Mouse (Mus musculus): ENCODE measurements around the gene Ube2h. TPM values are rescaled to one million over a fixed set of nuclear protein-coding genes. Genes with fewer than 3 reads are reported as not detected.

Ube2h gene
- polyA plus RNA-seq, 1 experiment from 2014 or later: 60.5 TPM

DNA sequence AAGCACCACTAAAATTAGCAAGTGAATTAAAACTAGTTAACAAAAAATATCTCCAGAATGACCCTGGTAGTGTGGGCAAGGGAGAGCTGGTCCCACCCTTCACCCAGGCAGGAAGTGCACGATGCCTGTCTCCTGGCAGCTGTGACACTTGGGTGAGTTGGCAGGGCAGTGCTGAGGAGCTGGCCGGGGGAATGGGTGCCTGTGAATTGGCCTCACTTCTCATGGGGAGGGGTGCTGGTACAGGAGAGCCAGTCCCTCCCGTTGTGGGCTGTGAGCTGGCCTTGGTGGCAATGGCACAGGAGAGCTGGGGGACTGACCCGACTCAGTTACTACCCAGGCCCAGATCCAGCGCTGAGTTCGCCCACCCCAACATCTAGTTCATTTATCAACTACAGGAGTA is 16.4 kb downstream of the Ube2h start:
- H3K4me2 ChIP-seq (replicated peaks; ENCODE audit: low read depth, low read length): no peak overlapping the region
- no peak overlapping the region for H3K27ac ChIP-seq (ENCODE audit: low read length)
- peaks cover 33% of the 10 kb centered on the region for H3K36me3 ChIP-seq (ENCODE audit: control insufficient read depth, insufficient read depth, low read length)
- no peaks in the 10 kb centered on the region for H3K27me3 ChIP-seq (ENCODE audit: control insufficient read depth, insufficient read depth, low read length)
- WGBS: 93% methylated on average over 6 of the region's 6 CpGs
- H3K9me3 ChIP-seq (ENCODE audit: control insufficient read depth, low read depth, low read length): no peaks in the 10 kb centered on the region
- no peak overlapping the region for H3K9ac ChIP-seq (replicated peaks; ENCODE audit: low read depth, low read length)
- ATAC-seq (ENCODE audit: insufficient number of reproducible peaks, insufficient read depth, low FRiP score, low read depth): no peak
- H3K4me3 ChIP-seq (ENCODE audit: low read depth, low read length): no peak overlapping the region
- no peaks in the 10 kb centered on the region for H3K4me1 ChIP-seq (ENCODE audit: control insufficient read depth, insufficient read depth, low read length)

DNA sequence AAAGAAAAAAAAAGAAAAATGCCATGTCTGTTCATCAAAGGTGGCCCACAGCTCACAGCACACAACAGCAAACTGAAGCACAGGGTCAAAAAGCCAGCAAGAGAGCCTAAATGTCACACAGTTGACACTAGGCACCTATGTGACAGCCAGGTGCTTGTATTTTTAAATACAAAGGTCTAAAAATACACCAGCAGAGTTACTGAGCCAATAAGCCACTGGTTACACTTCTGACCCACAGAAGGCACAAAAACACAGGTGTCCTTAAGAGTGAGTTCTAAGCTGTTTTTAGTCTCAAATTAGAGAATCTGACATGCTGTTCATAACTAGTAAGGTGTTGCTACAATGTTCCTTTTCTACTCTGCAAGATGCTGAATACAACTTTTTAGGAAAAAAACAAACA is 17.7 kb downstream of the Ube2h start:
- peaks cover 34% of the 10 kb centered on the region for H3K36me3 ChIP-seq (ENCODE audit: control insufficient read depth, insufficient read depth, low read length)
- H3K27me3 ChIP-seq (ENCODE audit: control insufficient read depth, insufficient read depth, low read length): no peaks in the 10 kb centered on the region
- no peak overlapping the region for H3K27ac ChIP-seq (ENCODE audit: low read length)
- H3K4me3 ChIP-seq (ENCODE audit: low read depth, low read length): no peak overlapping the region
- no peak for ATAC-seq (ENCODE audit: insufficient number of reproducible peaks, insufficient read depth, low FRiP score, low read depth)
- H3K9ac ChIP-seq (replicated peaks; ENCODE audit: low read depth, low read length): no peak overlapping the region
- H3K4me2 ChIP-seq (replicated peaks; ENCODE audit: low read depth, low read length): no peak overlapping the region
- no peaks in the 10 kb centered on the region for H3K4me1 ChIP-seq (ENCODE audit: control insufficient read depth, insufficient read depth, low read length)
- H3K9me3 ChIP-seq (ENCODE audit: control insufficient read depth, low read depth, low read length): no peaks in the 10 kb centered on the region

DNA sequence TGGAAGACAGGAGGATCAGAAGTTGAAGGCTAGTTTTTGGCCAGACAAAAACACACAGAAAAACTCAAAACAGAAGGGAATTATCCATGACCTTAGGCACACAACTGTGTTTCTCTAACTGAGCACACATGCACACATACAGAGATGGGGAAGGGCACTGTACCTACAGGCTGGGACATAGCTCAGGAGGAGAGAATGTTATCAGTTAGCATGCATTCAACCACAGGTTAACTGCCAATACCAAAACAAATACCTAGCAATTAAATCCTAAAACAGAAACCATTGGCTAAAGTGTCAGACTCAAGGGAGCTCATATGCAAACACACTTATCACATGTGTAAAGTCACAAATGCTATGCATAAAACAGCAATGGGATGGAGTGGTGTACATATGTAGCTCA is 20.2 kb downstream of the Ube2h start:
- Histone ChIP-seq H3K36me3 (ENCODE audit: control insufficient read depth, insufficient read depth, low read length) (peaks cover 38% of the 10 kb centered on the region), H3K4me3 (ENCODE audit: low read depth, low read length) (no peak overlapping the region), H3K27me3 (ENCODE audit: control insufficient read depth, insufficient read depth, low read length) (no peaks in the 10 kb centered on the region), H3K4me2 (replicated peaks; ENCODE audit: low read depth, low read length) (no peak overlapping the region), H3K9ac (replicated peaks; ENCODE audit: low read depth, low read length) (no peak overlapping the region), H3K27ac (ENCODE audit: low read length) (no peak overlapping the region), H3K4me1 (ENCODE audit: control insufficient read depth, insufficient read depth, low read length) (no peaks in the 10 kb centered on the region), H3K9me3 (ENCODE audit: control insufficient read depth, low read depth, low read length) (no peaks in the 10 kb centered on the region)
- ATAC-seq (ENCODE audit: insufficient number of reproducible peaks, insufficient read depth, low FRiP score, low read depth): no peak

DNA sequence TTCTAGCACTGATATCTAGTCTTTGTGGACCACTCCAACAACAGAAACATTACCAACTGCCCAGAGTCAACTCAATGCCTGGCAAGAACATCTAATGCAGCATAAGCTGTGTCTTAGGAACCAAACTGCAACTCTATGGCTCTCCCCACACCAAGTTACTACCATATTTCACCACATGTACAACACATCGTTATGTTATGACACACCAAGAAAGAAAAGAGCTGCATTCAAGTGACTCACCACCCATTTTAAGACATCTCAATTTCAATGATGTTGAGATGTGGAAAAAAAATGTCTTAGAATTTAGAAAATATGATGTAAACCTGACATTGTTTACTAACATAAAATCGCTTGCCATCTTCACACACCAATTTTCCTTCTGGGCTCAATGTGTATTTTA is 22.0 kb downstream of the Ube2h start:
- H3K9ac ChIP-seq (replicated peaks; ENCODE audit: low read depth, low read length): no peak overlapping the region
- WGBS: 90% methylated on average over 2 of the region's 2 CpGs
- H3K4me2 ChIP-seq (replicated peaks; ENCODE audit: low read depth, low read length): no peak overlapping the region
- no peaks in the 10 kb centered on the region for H3K9me3 ChIP-seq (ENCODE audit: control insufficient read depth, low read depth, low read length)
- no peak overlapping the region for H3K27ac ChIP-seq (ENCODE audit: low read length)
- ATAC-seq (ENCODE audit: insufficient number of reproducible peaks, insufficient read depth, low FRiP score, low read depth): no peak
- H3K4me3 ChIP-seq (ENCODE audit: low read depth, low read length): no peak overlapping the region
- H3K36me3 ChIP-seq (ENCODE audit: control insufficient read depth, insufficient read depth, low read length): peaks cover 42% of the 10 kb centered on the region
- H3K4me1 ChIP-seq (ENCODE audit: control insufficient read depth, insufficient read depth, low read length): no peaks in the 10 kb centered on the region
- H3K27me3 ChIP-seq (ENCODE audit: control insufficient read depth, insufficient read depth, low read length): no peaks in the 10 kb centered on the region

DNA sequence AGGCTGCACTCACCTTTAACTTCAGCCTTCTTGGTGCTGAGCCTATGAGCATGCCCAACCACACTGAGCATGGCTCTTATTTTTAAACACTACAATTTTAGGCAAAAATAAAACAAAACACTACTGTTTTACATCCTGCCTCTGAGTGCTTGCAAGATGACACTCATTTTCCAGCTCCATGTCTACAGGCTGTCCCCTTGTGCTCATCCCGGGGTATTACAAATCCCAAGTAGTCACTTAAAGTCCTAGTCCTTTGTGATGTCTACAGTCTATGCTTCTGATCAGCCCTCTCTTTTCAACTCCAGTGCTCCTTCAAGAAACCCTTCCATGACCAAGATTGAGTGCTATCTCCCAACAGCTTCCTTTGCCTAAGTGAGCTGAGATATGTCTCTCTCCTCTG is 26.0 kb downstream of the Ube2h start:
- no peak overlapping the region for H3K27ac ChIP-seq (ENCODE audit: low read length)
- H3K4me1 ChIP-seq (ENCODE audit: control insufficient read depth, insufficient read depth, low read length): no peaks in the 10 kb centered on the region
- no peaks in the 10 kb centered on the region for H3K27me3 ChIP-seq (ENCODE audit: control insufficient read depth, insufficient read depth, low read length)
- no peak overlapping the region for H3K4me3 ChIP-seq (ENCODE audit: low read depth, low read length)
- 71% methylated on average over 1 of the region's 1 CpGs for WGBS
- H3K9me3 ChIP-seq (ENCODE audit: control insufficient read depth, low read depth, low read length): no peaks in the 10 kb centered on the region
- peaks cover 30% of the 10 kb centered on the region; the same call in 1 of the 2 replicates for H3K36me3 ChIP-seq (ENCODE audit: control insufficient read depth, insufficient read depth, low read length)
- no peak overlapping the region for H3K4me2 ChIP-seq (replicated peaks; ENCODE audit: low read depth, low read length)
- no peak overlapping the region for H3K9ac ChIP-seq (replicated peaks; ENCODE audit: low read depth, low read length)
- no peak for ATAC-seq (ENCODE audit: insufficient number of reproducible peaks, insufficient read depth, low FRiP score, low read depth)

DNA sequence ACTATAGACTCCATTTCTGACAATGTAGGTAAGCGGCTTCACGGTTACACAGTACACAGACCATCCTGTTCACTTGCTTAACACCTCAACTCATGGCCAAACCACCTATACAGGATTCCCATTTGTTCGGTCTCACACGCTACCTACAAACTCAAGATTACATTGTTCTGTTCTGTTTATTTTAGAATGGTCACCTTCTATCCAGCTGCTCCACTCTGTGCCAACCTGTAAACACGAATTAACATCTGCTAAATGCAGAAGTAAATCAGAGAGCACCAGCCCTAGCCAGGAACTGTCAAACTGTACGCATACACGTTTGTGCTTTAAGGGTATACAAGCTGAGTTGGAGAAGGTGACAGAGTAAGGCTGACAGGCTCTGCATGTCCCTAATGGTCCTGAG is 27.5 kb downstream of the Ube2h start:
- Histone ChIP-seq H3K9ac (replicated peaks; ENCODE audit: low read depth, low read length) (no peak overlapping the region), H3K4me1 (ENCODE audit: control insufficient read depth, insufficient read depth, low read length) (no peaks in the 10 kb centered on the region), H3K27me3 (ENCODE audit: control insufficient read depth, insufficient read depth, low read length) (no peaks in the 10 kb centered on the region), H3K27ac (ENCODE audit: low read length) (no peak overlapping the region), H3K4me2 (replicated peaks; ENCODE audit: low read depth, low read length) (no peak overlapping the region), H3K4me3 (ENCODE audit: low read depth, low read length) (no peak overlapping the region), H3K9me3 (ENCODE audit: control insufficient read depth, low read depth, low read length) (no peaks in the 10 kb centered on the region), H3K36me3 (ENCODE audit: control insufficient read depth, insufficient read depth, low read length) (peaks cover 27% of the 10 kb centered on the region; the same call in 1 of the 2 replicates)
- no peak for ATAC-seq (ENCODE audit: insufficient number of reproducible peaks, insufficient read depth, low FRiP score, low read depth)
- whole genome bisulfite sequencing: 75% methylated on average over 7 of the region's 7 CpGs

DNA sequence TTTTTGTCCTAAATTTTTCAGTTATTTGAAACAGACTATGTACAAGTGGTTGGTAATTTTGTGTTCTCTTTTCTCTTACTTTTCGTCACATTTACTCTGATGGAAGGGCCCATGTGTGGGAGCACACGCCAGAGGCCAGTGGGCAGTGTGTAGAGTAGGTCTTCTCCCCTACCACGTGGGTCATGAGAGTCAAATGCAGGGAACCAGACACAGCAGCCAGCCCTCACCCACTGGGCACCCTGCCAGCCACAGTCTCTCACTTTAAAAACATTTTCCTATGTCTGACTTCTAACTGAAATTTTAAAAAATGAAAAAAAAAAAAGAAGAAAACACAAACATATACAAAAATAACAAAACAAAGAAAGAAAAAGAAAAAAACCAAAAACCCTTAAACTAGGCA is 28.0 kb downstream of the Ube2h start:
- no peaks in the 10 kb centered on the region for H3K9me3 ChIP-seq (ENCODE audit: control insufficient read depth, low read depth, low read length)
- H3K4me2 ChIP-seq (replicated peaks; ENCODE audit: low read depth, low read length): no peak overlapping the region
- no peak overlapping the region for H3K27ac ChIP-seq (ENCODE audit: low read length)
- H3K36me3 ChIP-seq (ENCODE audit: control insufficient read depth, insufficient read depth, low read length): peaks cover 27% of the 10 kb centered on the region; the same call in 1 of the 2 replicates
- no peak overlapping the region for H3K4me3 ChIP-seq (ENCODE audit: low read depth, low read length)
- H3K27me3 ChIP-seq (ENCODE audit: control insufficient read depth, insufficient read depth, low read length): no peaks in the 10 kb centered on the region
- WGBS: 68% methylated on average over 3 of the region's 3 CpGs
- no peak overlapping the region for H3K9ac ChIP-seq (replicated peaks; ENCODE audit: low read depth, low read length)
- no peaks in the 10 kb centered on the region for H3K4me1 ChIP-seq (ENCODE audit: control insufficient read depth, insufficient read depth, low read length)
- no peak for ATAC-seq (ENCODE audit: insufficient number of reproducible peaks, insufficient read depth, low FRiP score, low read depth)

DNA sequence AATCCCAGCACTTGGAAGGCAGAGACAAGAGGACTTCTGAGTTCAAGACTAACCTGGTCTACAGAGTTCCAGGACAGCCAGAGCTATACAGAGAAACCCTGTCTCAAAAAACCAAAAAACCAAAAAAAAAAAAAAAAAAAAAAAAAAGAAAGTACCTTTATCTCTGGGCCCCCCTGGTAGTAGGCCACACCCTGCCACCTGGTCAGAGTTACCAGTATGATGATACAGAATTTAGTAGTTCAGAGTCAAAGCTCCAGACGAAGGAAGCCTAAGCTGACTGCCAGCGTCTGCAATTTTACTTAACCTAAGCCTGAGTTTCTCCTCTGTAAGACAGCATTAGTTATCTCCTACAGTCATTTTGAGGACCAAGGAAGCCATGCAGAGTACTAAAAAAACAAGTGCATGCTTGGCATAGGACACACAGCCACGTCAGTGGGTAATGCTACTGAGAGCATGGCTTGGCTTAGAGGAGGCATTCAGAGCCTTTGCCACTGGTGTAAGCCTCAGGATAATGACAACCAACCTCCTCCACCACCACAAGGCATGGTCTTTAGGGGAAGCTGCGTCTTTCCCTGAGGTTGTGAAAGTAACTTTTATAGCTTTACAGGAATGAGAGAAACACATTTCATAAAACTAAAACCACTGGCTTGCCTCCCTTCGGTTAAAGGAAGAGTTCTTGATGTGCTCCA is 29.0 kb downstream of the Ube2h start:
- H3K4me3 ChIP-seq (ENCODE audit: low read depth, low read length): no peak overlapping the region
- H3K9me3 ChIP-seq (ENCODE audit: control insufficient read depth, low read depth, low read length): no peaks in the 10 kb centered on the region
- H3K36me3 ChIP-seq (ENCODE audit: control insufficient read depth, insufficient read depth, low read length): peaks cover 26% of the 10 kb centered on the region; the same call in 1 of the 2 replicates
- no peak overlapping the region for H3K9ac ChIP-seq (replicated peaks; ENCODE audit: low read depth, low read length)
- no peaks in the 10 kb centered on the region for H3K27me3 ChIP-seq (ENCODE audit: control insufficient read depth, insufficient read depth, low read length)
- no peak overlapping the region for H3K27ac ChIP-seq (ENCODE audit: low read length)
- H3K4me2 ChIP-seq (replicated peaks; ENCODE audit: low read depth, low read length): no peak overlapping the region
- WGBS: 82% methylated on average over 5 of the region's 5 CpGs
- no peaks in the 10 kb centered on the region for H3K4me1 ChIP-seq (ENCODE audit: control insufficient read depth, insufficient read depth, low read length)
- ATAC-seq (ENCODE audit: insufficient number of reproducible peaks, insufficient read depth, low FRiP score, low read depth): no peak

DNA sequence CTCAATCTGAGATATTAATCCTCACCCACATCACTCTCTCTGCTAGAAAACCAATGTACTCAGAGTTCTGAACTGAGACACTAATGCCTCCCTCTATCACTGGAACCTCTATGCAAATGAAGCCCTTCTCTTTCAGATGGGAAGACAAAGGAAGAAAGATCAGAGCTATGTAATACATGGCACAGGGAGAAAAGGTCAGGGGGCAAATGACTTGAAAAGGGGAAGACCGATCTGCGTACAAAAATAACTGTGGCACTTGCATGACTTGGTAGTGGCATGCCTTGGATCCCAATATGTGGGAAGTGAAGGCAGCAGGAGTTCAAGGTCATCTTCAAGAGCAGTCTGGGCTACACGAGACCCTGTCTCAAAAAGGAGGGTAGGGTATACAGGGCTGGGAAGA is 31.4 kb downstream of the Ube2h start:
- H3K27me3 ChIP-seq (ENCODE audit: control insufficient read depth, insufficient read depth, low read length): no peaks in the 10 kb centered on the region
- ATAC-seq (ENCODE audit: insufficient number of reproducible peaks, insufficient read depth, low FRiP score, low read depth): no peak
- no peak overlapping the region for H3K27ac ChIP-seq (ENCODE audit: low read length)
- no peaks in the 10 kb centered on the region for H3K9me3 ChIP-seq (ENCODE audit: control insufficient read depth, low read depth, low read length)
- H3K9ac ChIP-seq (replicated peaks; ENCODE audit: low read depth, low read length): no peak overlapping the region
- H3K36me3 ChIP-seq (ENCODE audit: control insufficient read depth, insufficient read depth, low read length): peaks cover 21% of the 10 kb centered on the region; the same call in 1 of the 2 replicates
- 64% methylated on average over 3 of the region's 3 CpGs for WGBS
- H3K4me3 ChIP-seq (ENCODE audit: low read depth, low read length): no peak overlapping the region
- H3K4me1 ChIP-seq (ENCODE audit: control insufficient read depth, insufficient read depth, low read length): no peaks in the 10 kb centered on the region
- no peak overlapping the region for H3K4me2 ChIP-seq (replicated peaks; ENCODE audit: low read depth, low read length)
